Mouse (Mus musculus) forebrain, embryonic 10.5 days (tissue): ENCODE results near the gene Gstp2. TPM values are rescaled to one million over a fixed set of nuclear protein-coding genes. Genes with fewer than 3 reads are reported as not detected.
"Not testable (repeated sequence)": the region's sequence is repeated elsewhere in the genome, so short reads cannot be mapped to it uniquely, and the experiment has no call there.

ENCODE experiments used
- DNase-seq: peaks from one replicate; pipeline ENCODE4 v3.0.0-alpha.2; 2017; ENCODE audit warnings: low spot score; ENCODE audit errors: extremely low spot score
- H3K27ac ChIP-seq: fragments of 300-500 bp; sonication (generic); 2 replicates; pipeline ENCODE4 v1.5.1; 2016; ENCODE audit warnings: mild to moderate bottlenecking
- H3K27me3 ChIP-seq: fragments of 300-500 bp; sonication (generic); 2 replicates; pipeline ENCODE4 v1.6.1; 2016; ENCODE audit warnings: mild to moderate bottlenecking; ENCODE audit not compliant: poor library complexity, severe bottlenecking
- H3K36me3 ChIP-seq: fragments of 300-500 bp; sonication (generic); replicated peaks from 2 replicates; pipeline ENCODE4 v1.6.1; 2016; ENCODE audit warnings: mild to moderate bottlenecking, moderate library complexity
- H3K4me1 ChIP-seq: fragments of 300-500 bp; sonication (generic); 2 replicates; pipeline ENCODE4 v1.6.1; 2016
- H3K4me3 ChIP-seq: fragments of 300-500 bp; sonication (generic); 2 replicates; pipeline ENCODE4 v1.5.1; 2016; ENCODE audit warnings: mild to moderate bottlenecking, moderate library complexity
- H3K9me3 ChIP-seq: fragments of 300-500 bp; sonication (generic); 2 replicates; pipeline ENCODE4 v1.6.1; 2016; ENCODE audit warnings: mild to moderate bottlenecking, moderate library complexity
- WGBS: fragments of 180-500 bp; shearing (Covaris S2); methylation state at CpG from one replicate; pipeline ENCODE4 v1.1.7; 2016; 5-methylcytosine and 5-hydroxymethylcytosine counted together
- polyA plus RNA-seq: library from polyadenylated mRNA; unstranded; fragments of >200 nt; fragmentation: Nextera tagmentation; extraction: Ambion mirVana; gene quantifications from 2 replicates; pipeline ENCODE4 v1.2.1, GENCODE M21; 2016

Gene Gstp2
- polyA plus RNA-seq, 1 experiment from 2014 or later = 0.27 TPM

DNA sequence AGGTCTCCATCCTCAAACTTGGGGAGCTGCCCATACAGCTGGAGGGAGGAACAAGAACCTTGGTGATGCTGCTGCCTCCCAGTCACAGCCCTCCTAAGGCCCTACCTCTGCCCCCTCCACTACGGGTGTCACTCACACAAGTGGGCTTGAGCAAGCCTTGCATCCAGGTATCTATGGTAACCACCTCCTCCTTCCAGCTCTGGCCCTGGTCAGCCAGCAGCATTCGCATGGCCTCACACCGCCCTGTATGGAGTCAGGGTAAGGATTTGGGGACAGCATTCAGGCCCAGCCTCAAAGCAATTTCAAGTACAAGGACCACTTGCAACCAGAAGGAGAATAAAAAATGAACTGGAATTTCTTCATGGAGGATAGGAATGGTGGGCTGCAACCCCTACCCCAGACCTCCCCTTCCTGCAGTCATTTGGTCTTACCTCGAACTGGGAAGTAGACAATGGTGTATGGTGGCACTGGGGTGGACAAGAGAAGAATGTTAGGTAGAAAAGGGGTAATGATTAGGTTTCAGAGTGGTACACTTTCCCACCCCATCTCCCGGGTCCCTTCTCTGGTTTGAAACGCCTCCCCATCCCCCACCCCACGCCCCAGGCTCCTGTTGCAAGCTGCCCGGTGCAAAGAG is 8.6 kb downstream of the Gstp2 start:
- H3K4me1 ChIP-seq = peaks cover 23% of the 10 kb centered on the region
- WGBS = 24% methylated on average over 7 of the region's 8 CpGs
- H3K36me3 ChIP-seq = peaks cover 14% of the 10 kb centered on the region
- peak overlapping the region; percentile 91 for H3K27ac ChIP-seq
- not testable (repeated sequence) for DNase-seq, H3K9me3 ChIP-seq, H3K27me3 ChIP-seq
- peak overlapping the region; percentile 68 for H3K4me3 ChIP-seq

DNA sequence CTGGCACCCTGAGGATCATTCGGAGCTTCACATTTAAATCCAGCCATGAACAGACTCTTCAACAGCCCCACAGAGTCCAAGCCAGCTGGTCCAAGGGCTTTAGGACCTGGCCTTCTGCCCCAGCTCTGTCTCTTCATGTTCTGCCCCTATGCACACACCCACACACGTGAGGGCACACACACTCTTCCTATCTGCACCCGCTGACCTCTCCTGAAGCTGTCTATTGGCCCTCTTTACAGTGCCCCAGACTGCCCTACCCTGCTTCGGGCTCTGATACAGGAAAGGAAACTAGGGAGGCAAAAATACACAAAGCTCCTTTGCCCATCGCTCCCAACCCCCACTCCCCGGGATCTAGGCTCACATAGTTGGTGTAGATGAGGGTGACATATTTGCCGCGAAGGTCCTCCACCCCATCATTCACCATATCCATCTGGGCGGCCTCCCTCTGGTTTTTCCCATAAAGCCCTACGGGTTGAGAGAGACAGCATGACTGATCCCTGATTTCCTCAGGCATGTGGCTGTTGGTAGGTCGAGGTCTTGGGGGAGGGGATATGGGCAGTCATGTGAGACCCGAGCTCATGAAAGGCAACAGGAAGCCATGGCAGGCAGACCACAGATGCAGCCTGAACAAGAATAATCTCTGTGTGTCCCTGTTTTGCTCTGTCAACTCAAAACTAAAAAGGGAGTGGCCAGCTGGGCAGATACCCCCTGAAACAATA is 9.3 kb downstream of the Gstp2 start:
- WGBS = 81% methylated on average over 12 of the region's 12 CpGs

DNA sequence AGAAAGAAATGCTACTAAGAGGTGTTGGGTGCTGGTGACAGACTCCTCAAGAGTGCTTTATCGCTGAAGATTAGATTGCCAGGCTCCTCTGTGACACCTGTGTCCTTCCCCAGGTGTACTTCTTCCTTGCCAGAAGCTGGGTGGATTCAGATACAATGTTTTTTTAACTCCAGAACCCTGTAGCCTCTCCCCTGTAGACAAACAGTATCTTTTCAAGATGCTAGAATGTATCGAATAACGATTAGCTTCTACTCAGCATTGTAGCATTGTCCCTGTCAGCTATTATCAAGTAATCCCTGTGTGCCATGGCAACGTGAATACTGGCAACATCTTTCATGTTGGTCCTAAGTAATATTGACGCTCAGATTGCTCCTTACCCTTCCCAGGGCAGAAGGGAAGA is 12.1 kb downstream of the Gstp2 start:
- Histone ChIP-seq H3K4me3 (no peak overlapping the region), H3K9me3 (no peaks in the 10 kb centered on the region), H3K27me3 (no peaks in the 10 kb centered on the region), H3K4me1 (peaks cover 23% of the 10 kb centered on the region), H3K36me3 (peaks cover 14% of the 10 kb centered on the region), H3K27ac (no peak overlapping the region)
- WGBS = 64% methylated on average over 5 of the region's 5 CpGs
- DNase-seq = no peak

More for the DNA sequence above, 9.3 kb downstream of the Gstp2 start:
- H3K4me3 ChIP-seq = peak overlapping the region; percentile 16
- peaks cover 14% of the 10 kb centered on the region for H3K36me3 ChIP-seq
- no peaks in the 10 kb centered on the region for H3K9me3 ChIP-seq
- H3K27ac ChIP-seq = 0 out of 2 replicates have a peak overlapping the region, but pooled peaks have one; percentile 9
- DNase-seq = no peak
- H3K27me3 ChIP-seq = no peaks in the 10 kb centered on the region
- peaks cover 23% of the 10 kb centered on the region for H3K4me1 ChIP-seq

DNA sequence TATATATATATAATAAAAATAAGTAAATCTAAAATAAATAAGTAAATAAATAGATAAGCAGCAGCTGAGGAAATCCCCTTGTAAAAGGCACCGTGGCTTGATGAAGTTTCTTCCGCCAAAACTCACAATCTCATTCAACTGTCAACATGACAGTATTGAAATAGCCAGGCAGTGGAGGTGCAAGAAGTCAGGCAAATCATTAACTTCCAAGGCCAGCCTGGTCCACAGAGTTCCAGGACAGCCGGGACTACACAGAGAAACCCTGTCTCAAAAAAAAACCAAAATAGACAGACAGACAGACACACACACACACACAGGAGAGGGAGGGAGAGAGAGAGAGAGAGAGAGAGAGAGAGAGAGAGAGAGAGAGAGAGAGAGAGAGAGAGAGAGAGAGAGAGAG is 12.5 kb downstream of the Gstp2 start:
- Histone ChIP-seq H3K4me1 (peaks cover 22% of the 10 kb centered on the region), H3K9me3 (0 out of 2 replicates have a peak, but pooled peaks cover 3% of the 10 kb centered on the region), H3K27me3 (no peaks in the 10 kb centered on the region), H3K36me3 (peaks cover 14% of the 10 kb centered on the region), H3K4me3 (no peak overlapping the region), H3K27ac (no peak overlapping the region)
- no peak for DNase-seq
- 86% methylated on average over 3 of the region's 3 CpGs for WGBS

DNA sequence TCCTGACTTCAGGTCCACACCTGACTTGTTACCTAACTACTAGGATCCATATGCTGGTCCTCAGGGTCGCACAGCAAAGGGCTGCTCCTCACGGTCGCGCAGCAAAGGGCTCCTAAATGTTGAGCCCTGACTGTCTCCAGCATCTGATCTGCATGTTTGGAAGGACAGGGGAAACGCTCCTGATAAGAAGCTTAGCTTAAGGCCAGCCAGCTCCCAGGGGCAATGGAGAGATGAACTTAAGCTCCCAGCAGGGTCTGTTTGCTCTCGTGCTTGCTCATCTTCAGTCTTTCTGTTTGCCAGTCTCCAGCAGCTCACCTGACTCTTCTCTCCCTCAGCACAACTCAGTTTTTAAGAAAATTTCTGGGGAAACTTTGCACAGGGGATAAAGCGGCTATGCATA is 13.2 kb downstream of the Gstp2 start:
- H3K36me3 ChIP-seq = peaks cover 14% of the 10 kb centered on the region
- no peaks in the 10 kb centered on the region for H3K27me3 ChIP-seq
- no peak for DNase-seq
- H3K9me3 ChIP-seq = peaks cover 4% of the 10 kb centered on the region; the same call in 1 of the 2 replicates
- WGBS = 46% methylated on average over 7 of the region's 7 CpGs
- no peak overlapping the region for H3K4me3 ChIP-seq
- no peak overlapping the region for H3K27ac ChIP-seq
- peaks cover 16% of the 10 kb centered on the region for H3K4me1 ChIP-seq

DNA sequence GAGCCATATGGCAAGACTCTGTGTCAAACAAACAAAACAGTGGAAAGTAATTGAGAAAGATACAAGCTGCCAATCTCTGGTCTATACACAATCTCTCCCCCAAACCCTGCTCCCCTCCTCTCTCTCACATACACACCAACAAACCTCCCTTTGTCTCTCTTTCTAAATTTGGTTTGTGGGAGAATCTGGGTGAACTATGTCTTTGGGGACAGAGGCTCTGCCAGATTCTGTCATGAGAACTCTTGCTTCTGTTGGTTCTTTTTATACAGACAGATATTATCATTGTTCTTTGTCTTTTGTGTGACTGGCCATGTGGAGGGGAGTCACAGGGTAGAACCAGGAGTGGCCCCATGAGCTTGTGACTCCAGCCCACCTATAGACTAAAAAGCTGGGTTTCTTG is 18.2 kb downstream of the Gstp2 start:
- DNase-seq = no peak
- no peak overlapping the region for H3K27ac ChIP-seq

DNA sequence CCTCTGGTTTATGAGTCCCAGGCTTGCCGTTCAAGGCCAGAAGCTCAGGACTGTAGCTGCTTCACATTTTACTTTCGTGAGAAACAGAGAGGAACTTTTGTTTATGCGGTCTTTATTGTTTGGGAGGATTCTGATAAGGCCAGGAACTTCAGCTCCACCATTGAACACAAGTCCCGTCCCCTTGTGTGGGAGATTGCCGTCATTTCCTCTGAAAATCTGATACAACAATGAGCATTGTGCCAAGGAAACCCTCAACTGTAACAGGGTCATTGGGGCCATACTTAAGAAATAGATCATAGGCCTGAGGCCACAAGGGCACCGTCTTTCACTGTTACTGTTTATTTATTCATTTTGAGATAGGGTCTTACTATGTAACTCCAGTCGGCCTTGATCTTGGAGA is 22.6 kb downstream of the Gstp2 start:
- Histone ChIP-seq H3K4me1 (peaks cover 12% of the 10 kb centered on the region), H3K36me3 (no peaks in the 10 kb centered on the region), H3K27me3 (no peaks in the 10 kb centered on the region), H3K4me3 (no peak overlapping the region), H3K27ac (no peak overlapping the region), H3K9me3 (peaks cover 18% of the 10 kb centered on the region)
- DNase-seq = no peak
- WGBS = 80% methylated on average over 7 of the region's 7 CpGs

More for the DNA sequence above, 18.2 kb downstream of the Gstp2 start:
- Histone ChIP-seq H3K36me3 (no peaks in the 10 kb centered on the region), H3K4me1 (no peaks in the 10 kb centered on the region), H3K27me3 (no peaks in the 10 kb centered on the region), H3K4me3 (no peak overlapping the region), H3K9me3 (peaks cover 21% of the 10 kb centered on the region)

DNA sequence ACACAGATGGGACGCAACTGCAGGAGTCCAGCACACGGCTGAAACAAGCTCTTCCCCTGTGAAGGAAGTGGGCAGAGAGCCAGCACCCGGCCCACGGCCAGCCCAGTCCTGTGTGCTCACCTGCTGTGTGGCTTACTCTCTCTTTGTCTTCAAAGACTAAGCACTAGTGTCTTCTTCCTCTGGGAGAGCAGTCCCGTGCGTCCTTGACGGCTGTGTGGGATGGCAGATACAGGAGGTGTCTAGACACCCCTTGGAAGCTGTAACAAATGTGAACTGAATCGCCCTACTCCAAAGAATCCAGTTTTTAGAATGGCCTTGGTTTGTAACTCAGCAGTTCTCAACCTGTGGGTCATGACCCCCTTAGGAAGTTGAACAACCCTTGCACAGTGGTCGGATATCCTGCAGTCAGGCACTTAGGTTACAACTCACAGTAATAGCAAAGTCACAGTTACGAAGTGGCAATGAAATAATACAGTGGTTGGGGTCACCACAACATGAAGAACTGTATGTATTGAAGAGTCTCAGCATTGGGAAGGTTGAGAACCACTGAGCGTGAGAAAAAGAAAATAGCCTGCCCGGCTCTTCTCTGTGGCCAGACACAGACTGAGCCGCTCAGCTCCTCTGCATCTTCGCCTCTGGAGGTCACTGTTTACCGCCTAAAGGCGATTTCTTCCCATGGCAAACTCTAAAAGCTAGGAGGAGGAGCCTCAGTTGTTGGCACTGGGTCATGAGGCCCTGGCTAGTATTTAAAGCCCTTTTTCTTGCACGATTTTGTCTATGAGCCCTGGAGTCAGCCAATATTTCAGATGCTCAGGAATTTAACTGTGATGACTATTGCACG is 26.9 kb downstream of the Gstp2 start:
- no peaks in the 10 kb centered on the region for H3K27me3 ChIP-seq
- 39% methylated on average over 18 of the region's 18 CpGs for WGBS
- no peak overlapping the region for H3K4me3 ChIP-seq
- H3K27ac ChIP-seq = 0 out of 2 replicates have a peak overlapping the region, but pooled peaks have one; percentile 46
- DNase-seq = peak; percentile 57
- H3K4me1 ChIP-seq = peaks cover 21% of the 10 kb centered on the region
- H3K36me3 ChIP-seq = no peaks in the 10 kb centered on the region
- no peaks in the 10 kb centered on the region for H3K9me3 ChIP-seq

DNA sequence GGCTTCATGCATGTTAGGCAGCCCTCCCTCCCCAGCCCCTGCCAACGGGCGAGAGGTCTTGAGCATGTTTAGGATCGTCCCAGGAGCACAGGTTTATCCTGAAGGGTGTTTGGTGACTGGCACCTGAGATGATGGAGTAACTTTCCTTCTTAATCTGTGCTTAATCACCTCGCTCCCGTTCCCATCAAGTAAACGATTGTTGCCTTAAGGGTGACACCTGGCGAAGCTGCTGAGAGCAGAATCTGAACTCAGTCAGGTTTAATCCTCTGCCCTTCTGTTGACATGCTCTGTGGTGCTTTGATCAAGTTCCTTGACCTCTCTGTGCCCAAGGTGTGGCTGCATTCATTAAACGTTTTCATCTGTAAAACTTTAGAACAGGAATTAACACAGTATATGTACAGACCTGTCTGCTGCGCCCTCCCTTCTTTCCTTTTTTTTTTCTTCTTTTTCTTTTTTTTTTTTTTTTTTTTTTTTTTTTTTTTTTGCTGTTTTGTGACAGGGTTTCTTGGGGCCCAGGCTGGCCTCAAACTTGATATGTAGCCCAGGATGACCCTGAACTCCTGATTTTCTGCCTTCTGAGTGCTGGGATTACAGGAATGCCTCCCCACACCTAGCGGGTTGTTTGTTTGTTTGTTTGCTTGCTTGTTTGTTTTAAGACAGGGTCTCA is 27.8 kb downstream of the Gstp2 start:
- H3K27me3 ChIP-seq = no peaks in the 10 kb centered on the region
- no peaks in the 10 kb centered on the region for H3K9me3 ChIP-seq
- H3K4me3 ChIP-seq = no peak overlapping the region
- no peak for DNase-seq
- H3K27ac ChIP-seq = no peak overlapping the region
- no peaks in the 10 kb centered on the region for H3K36me3 ChIP-seq
- 67% methylated on average over 10 of the region's 10 CpGs for WGBS
- H3K4me1 ChIP-seq = peaks cover 29% of the 10 kb centered on the region

DNA sequence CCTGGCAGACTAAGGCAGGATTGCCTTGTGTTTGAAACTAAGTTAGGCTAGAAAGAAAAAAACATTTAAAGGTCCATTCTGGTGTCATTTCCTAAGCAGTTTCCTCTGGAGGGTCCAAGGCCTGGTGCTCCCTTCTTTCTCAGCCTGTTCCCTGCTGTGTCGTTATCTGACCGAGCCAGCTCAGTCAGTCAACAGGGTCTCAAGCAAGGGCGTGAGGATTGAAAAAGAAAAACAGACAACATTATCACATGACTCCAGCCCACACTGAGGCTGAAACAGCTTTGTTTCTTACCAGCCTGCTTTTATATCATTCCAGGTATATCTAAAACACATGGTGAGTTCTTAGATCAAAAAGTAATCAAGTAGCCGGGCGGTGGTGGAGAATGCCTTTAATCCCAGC is 30.2 kb downstream of the Gstp2 start:
- Histone ChIP-seq H3K9me3 (no peaks in the 10 kb centered on the region), H3K36me3 (peaks cover under 1% of the 10 kb centered on the region), H3K4me1 (peaks cover 42% of the 10 kb centered on the region), H3K4me3 (no peak overlapping the region), H3K27me3 (no peaks in the 10 kb centered on the region), H3K27ac (no peak overlapping the region)
- DNase-seq = no peak
- 66% methylated on average over 5 of the region's 5 CpGs for WGBS

DNA sequence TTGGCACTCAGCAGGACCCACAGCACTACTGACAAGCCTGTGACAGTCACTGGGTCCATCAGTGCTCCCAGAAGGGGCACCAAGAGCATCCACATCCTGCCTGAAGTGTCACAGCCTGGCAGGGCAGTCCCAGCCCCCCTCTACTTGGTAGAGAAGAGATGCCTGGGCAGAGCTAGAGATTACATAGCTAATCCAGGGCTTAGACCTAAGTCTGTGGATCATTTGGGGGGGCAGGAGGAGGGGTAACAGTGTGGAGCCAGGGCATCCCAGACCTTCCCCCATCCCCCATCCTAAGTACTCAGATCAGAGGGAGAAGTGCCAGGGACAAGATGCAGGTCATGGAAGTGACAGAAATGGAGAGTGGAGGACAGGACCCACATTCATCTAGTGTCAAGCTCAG is 31.0 kb downstream of the Gstp2 start:
- H3K36me3 ChIP-seq = peaks cover 9% of the 10 kb centered on the region
- H3K27ac ChIP-seq = no peak overlapping the region
- peaks cover 42% of the 10 kb centered on the region for H3K4me1 ChIP-seq
- no peaks in the 10 kb centered on the region for H3K9me3 ChIP-seq
- no peaks in the 10 kb centered on the region for H3K27me3 ChIP-seq
- no peak for DNase-seq
- H3K4me3 ChIP-seq = no peak overlapping the region

DNA sequence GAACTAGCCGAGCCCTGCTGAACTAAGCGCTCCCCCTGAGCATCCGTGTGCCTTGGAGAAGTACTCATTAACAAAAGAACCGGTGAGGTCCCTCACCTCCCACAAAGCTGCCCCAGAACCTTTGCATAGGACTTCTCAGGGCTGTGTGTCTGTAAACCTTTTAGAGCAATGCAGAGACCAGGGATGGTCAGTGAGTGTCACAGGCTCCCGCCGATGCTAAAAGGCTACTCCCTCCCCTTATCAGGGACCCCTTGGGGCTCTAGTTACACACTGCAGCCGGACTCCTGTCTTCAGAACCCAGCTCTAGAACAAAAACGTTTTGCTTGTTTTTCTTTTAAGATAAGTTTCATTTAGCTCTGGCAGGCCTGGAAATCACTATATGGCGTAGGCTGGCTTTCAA is 32.8 kb downstream of the Gstp2 start:
- peaks cover 26% of the 10 kb centered on the region for H3K36me3 ChIP-seq
- H3K9me3 ChIP-seq = no peaks in the 10 kb centered on the region
- H3K4me3 ChIP-seq = peak overlapping the region; percentile 93
- peaks cover 31% of the 10 kb centered on the region for H3K4me1 ChIP-seq
- H3K27me3 ChIP-seq = no peaks in the 10 kb centered on the region
- WGBS = 18% methylated on average over 9 of the region's 9 CpGs
- peak overlapping the region; percentile 83 for H3K27ac ChIP-seq
- DNase-seq = no peak
